Mouse (Mus musculus): Measurements from ENCODE around the gene Rnls.

- TF ChIP-seq CTCF (IDR thresholded peaks at IDR 0.05; ENCODE audit: borderline replicate concordance, insufficient read depth, low read length) (no peak), POLR2A (IDR thresholded peaks at IDR 0.05; ENCODE audit: low read depth, low read length) (no peak)
Measured at GRCm38 (mm10) chr19:33096581-33096980, 295.5 kb downstream of the Rnls start.

Measured in embryonic fibroblast, embryonic 13.5 days (primary cell).